Mouse (Mus musculus) ES-Bruce4 (cell line): ENCODE data around the gene U2af2.

ENCODE experiments used
- CTCF ChIP-seq: IDR thresholded peaks from one replicate; pipeline ENCODE4 v1.8.1; 2011; ENCODE audit warnings: low read depth, low read length
- POLR2A ChIP-seq: IDR thresholded peaks from one replicate; pipeline ENCODE4 v1.8.1; 2011; ENCODE audit warnings: low read length; ENCODE audit not compliant: insufficient read depth

DNA sequence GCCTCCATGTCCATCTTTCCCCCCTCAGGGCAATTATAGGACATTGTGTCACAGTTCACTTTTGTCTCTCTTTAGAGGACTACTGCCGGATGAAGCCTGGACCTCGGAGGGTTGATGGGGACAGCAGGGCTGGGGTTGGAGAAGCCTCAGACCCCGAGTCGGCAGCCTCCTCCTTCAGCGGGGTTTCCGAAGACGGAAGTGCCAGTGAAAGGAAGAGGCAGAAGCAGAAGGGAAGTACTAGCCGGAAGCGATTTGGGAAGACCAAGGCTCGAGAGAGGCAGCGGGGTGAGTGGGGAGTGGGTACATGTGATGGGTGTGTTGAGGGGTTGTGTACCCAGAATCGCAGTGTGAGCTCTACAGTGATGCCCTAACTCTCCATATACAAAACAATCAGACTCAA, 2.5 kb upstream of the U2af2 start:
- TF ChIP-seq CTCF: no peak
- no peak for TF ChIP-seq POLR2A
